Mouse (Mus musculus) adrenal gland, postnatal 36 days (tissue): Measurements from ENCODE around the gene Tsc2. TPM values are rescaled to one million over a fixed set of nuclear protein-coding genes. Genes with fewer than 3 reads are reported as not detected.

Source experiments
- microRNA-seq: library from miRNA; unstranded; fragments of <30 nt; microRNA quantifications from one replicate; pipeline ENCODE4 v1.2.0, GENCODE M21; 2021
- total RNA-seq, 2 experiments: library from RNA; stranded (reverse); gene quantifications; 2 replicates each; pipeline ENCODE4 v1.2.3; 2021

The Tsc2 gene
- total RNA-seq, 2 experiments from 2014 or later = 79.2 to 103 TPM

Small RNA genes lying within 50 kb of the gene (microRNA-seq; reads per million reads assigned to microRNA genes)
- gene Gm24589 = 0.75 reads per million

Other genes starting within 250 kb of the Tsc2 start
- gene Rnps1, start 218.1 kb downstream of the Tsc2 start, total RNA-seq = 10 to 100 TPM; 65.7 to 78.7 TPM
- 100 to 1,000 TPM; 228 to 310 TPM for gene Eci1, start 206.0 kb downstream of the Tsc2 start, total RNA-seq
- gene Dnase1l2, start 189.5 kb downstream of the Tsc2 start, total RNA-seq = 1 to 10 TPM; 2.1 to 4.3 TPM
- gene E4f1, start 162.3 kb downstream of the Tsc2 start, total RNA-seq = 10 to 100 TPM; 16.8 to 20.2 TPM
- gene Pgp, start 162.2 kb downstream of the Tsc2 start, total RNA-seq = 10 to 100 TPM; 85.9 to 94.4 TPM
- gene Bricd5, start 158.7 kb downstream of the Tsc2 start, total RNA-seq = under 1 TPM; 0.30 to 0.46 TPM
- gene Mlst8, start 153.6 kb downstream of the Tsc2 start, total RNA-seq = 10 to 100 TPM; 22.8 to 24.3 TPM
- gene Caskin1, start 144.0 kb downstream of the Tsc2 start, total RNA-seq = 10 to 100 TPM; 14.7 to 25.7 TPM
- gene Traf7, start 104.7 kb downstream of the Tsc2 start, total RNA-seq = 100 to 1,000 TPM in 1 of 2 experiments, 10 to 100 TPM in 1; 94.7 to 118 TPM
- gene Rab26, start 98.4 kb downstream of the Tsc2 start, total RNA-seq = 1 to 10 TPM in 1 of 2 experiments, under 1 TPM in 1; 0.70 to 1.3 TPM
- 10 to 100 TPM; 46.9 to 49.1 TPM for gene Pkd1, start 82.8 kb downstream of the Tsc2 start, total RNA-seq
- 1 to 10 TPM; 7.8 TPM for gene Nthl1, start 50 bp upstream of the Tsc2 start, total RNA-seq
- 10 to 100 TPM; 48.0 to 88.5 TPM for gene Slc9a3r2, start 17.7 kb upstream of the Tsc2 start, total RNA-seq
- gene Npw, start 25.8 kb upstream of the Tsc2 start, total RNA-seq = not detected
- gene Zfp598, start 37.1 kb upstream of the Tsc2 start, total RNA-seq = 10 to 100 TPM; 47.5 to 51.1 TPM
- gene Syngr3, start 57.3 kb upstream of the Tsc2 start, total RNA-seq = 1 to 10 TPM; 1.7 to 2.0 TPM
- 10 to 100 TPM; 34.5 to 42.0 TPM for gene Gfer, start 63.5 kb upstream of the Tsc2 start, total RNA-seq
- gene Noxo1, start 63.6 kb upstream of the Tsc2 start, total RNA-seq = 1 to 10 TPM; 4.5 to 6.1 TPM
- gene Tbl3, start 75.0 kb upstream of the Tsc2 start, total RNA-seq = 10 to 100 TPM; 36.0 to 38.5 TPM
- not detected for gene Rnf151, start 85.4 kb upstream of the Tsc2 start, total RNA-seq
- 100 to 1,000 TPM; 720 to 747 TPM for gene Rps2, start 85.5 kb upstream of the Tsc2 start, total RNA-seq
- 100 to 1,000 TPM; 239 to 246 TPM for gene Ndufb10, start 91.8 kb upstream of the Tsc2 start, total RNA-seq
- gene Rpl3l, start 95.2 kb upstream of the Tsc2 start, total RNA-seq = under 1 TPM in 1 of 2 experiments, not detected in 1; 0.40 TPM
- 10 to 100 TPM; 84.2 to 86.1 TPM for gene Msrb1, start 104.0 kb upstream of the Tsc2 start, total RNA-seq
- gene Hs3st6, start 120.4 kb upstream of the Tsc2 start, total RNA-seq = 1 to 10 TPM; 1.8 to 2.2 TPM
- 1 to 10 TPM; 1.0 to 1.1 TPM for gene Meiob, start 171.7 kb upstream of the Tsc2 start, total RNA-seq
- 100 to 1,000 TPM in 1 of 2 experiments, 10 to 100 TPM in 1; 97.1 to 102 TPM for gene Hagh, start 207.5 kb upstream of the Tsc2 start, total RNA-seq
- gene Fahd1, start 217.7 kb upstream of the Tsc2 start, total RNA-seq = 10 to 100 TPM; 22.7 to 39.8 TPM
- gene Igfals, start 233.4 kb upstream of the Tsc2 start, total RNA-seq = 1 to 10 TPM; 4.1 to 4.3 TPM